Mouse (Mus musculus): Measurements from ENCODE around the gene Kcnj2. TPM values are rescaled to one million over a fixed set of nuclear protein-coding genes. Genes with fewer than 3 reads are reported as not detected.

Gene Kcnj2
- total RNA-seq (2021) = 10 to 100 TPM; 20.5 to 22.1 TPM
- long read RNA-seq, experiment 1, partial matches to known transcripts = 0 of 6 reads
- long read RNA-seq, experiment 1, other reads (novel, unspliced or antisense) = 6 of 6 reads
- long read RNA-seq, experiment 2, partial matches to known transcripts = 0 of 3 reads
- long read RNA-seq, experiment 2, other reads (novel, unspliced or antisense) = 3 of 3 reads

DNA sequence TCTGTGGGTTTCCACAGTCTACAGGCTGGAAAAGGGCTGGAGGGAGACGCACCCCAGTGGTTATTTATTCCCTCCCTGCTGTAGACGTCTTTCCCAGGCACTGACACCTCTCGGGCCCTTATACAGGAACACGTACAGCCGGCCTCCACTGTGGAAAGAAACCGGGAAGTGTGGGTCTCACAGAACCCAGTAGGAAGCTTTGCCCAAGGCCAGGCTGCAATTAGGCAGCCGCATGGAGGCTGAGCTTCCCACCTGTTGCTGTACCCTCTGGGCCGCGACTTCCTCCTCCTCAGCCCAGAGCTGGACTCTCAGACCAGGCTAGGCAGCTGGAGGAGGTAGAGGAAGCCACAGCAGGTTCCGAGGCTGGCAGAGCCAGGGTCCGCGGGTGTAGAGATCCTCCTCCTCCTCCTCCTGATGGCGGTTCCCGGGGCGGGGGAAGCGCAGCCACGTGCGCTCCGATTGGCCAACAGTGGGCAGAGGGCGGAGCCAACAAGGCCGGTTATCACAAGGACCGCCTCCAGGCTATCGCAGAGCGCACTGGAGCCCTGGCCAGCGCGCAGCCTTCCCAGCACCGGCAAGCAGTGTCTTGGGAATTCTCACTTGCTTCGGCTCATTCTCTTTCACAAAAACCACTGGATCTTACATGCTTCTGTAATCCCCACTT lies at the start of gene Kcnj2:
Gene Kcnj2, plus strand, starts transcription at position 530 of the 664 bp plus-strand sequence.
- peak; percentile 96 to 97 for DNase-seq

DNA sequence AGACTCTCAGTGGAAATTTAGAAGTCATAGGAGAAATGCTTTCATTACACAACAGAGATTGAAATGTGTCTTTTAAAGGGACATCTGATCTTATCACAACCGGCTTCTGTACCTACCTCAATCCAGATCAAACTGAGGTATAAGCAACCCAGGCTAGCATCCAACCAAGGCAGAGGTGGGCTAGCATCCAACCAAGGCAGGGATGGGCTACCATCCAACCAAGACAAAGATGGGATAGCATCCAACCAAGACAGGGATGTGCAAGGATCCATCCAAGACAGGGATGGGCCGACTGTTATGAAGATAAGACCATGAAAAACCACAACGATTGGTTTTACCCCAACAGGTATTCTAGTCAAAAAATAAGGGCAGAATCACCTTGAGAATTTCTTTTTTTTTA lies 49.8 kb upstream of the Kcnj2 start:
- DNase-seq = no peak

DNA sequence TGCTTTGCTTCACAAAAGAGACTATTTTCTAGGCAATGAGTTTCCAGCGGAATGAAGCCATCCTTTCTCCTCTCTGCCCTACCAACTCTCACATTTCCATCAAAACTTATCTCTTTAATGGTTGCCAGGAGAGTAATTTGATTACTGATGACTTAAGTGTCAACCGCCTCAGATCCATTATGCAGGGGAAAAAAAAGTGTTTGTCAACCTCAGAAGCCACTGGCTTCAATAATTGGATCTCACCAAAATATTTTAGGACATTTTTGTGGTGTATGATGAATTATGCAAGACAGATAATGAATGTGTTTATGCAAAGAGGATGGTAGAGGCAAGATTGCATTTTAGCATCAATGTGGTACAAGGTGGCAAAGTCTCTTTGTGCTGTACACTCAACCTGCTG lies 45.8 kb upstream of the Kcnj2 start:
- no peak for DNase-seq

DNA sequence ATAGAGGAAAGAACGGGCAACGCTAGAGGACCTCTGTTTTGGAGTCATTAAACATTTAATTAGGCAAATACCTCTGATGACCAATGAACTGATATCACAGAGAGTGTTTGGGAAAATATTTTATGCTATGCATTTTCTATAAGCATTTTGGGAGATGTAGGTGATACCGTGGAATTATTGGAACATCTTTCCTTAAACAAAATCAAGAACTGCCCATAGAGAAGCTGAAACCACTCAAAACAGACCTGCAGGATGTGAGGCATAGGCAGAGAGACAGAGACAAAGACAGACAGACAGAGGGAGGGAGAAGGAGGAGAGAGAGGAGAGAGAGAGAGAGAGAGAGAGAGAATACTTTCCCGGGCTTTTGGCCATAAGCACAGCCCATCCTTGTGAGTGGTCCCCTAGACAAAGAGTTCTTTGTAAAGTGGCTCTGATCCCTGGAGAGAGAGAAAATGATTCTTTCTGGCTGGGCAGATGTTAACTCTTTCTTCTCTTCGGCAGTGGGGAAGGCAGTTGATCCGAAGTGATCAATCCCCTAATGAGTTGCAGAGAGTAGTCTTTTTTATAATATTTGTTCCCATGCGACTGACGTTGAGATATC lies 43.2 kb upstream of the Kcnj2 start:
- DNase-seq = no peak

DNA sequence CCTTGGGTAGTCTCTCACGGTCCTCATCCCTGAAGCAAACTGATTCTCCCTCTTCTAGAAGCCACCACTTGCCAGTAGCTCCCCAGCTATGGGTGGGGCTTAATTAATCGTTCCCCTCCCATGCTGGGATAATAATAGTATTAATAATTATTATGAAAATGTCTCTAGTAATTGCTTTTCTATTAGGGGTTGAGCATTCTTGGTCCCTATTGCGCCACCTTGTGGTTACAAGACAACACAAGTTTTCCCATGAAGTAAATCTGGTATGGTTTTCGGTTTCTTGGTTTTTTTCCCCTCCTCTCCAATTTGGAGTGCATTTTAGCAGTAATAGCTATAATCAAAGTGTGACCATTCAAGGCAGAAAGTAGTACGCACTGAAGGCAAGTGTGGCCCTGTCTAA lies 23.8 kb upstream of the Kcnj2 start:
- DNase-seq = peak; percentile 21 to 55

DNA sequence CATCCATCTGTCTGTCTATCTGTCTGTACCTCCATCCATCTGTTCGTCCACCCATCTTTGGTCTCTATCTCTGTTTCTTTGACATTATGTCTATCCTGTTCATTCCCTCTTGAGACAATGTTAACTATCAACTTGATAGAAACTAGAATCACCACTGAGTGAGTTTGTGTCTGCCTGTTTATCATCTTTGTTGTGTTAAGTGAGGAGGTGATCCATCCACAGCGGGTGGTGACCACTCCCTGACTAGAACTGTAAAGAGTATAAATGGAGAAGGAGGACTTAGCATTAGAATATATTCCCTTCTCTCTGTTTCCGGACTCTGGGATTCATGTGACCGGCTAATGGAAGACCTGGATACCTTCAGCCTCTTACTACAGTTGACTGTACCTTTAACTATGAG lies 22.7 kb upstream of the Kcnj2 start:
- no peak for DNase-seq

DNA sequence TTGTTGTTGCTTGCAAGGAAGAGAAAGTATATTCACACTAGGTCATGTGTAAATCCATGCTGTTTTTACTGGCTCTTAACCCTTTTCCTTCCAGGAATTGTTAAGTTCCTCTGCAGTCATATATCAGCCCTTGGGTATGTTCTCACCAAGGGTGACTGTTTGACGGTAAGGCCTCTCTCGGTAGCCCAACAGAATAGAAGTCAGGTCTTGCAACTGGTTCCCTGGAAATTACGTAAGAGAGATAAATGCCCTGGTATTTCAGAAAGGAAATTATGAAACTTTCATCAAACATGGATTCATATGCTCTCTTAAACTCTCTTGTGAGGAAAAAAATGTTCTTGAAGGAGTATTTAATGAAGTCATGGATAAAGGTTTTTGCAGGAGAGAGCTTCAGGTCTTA lies 11.7 kb upstream of the Kcnj2 start:
- no peak for DNase-seq

DNA sequence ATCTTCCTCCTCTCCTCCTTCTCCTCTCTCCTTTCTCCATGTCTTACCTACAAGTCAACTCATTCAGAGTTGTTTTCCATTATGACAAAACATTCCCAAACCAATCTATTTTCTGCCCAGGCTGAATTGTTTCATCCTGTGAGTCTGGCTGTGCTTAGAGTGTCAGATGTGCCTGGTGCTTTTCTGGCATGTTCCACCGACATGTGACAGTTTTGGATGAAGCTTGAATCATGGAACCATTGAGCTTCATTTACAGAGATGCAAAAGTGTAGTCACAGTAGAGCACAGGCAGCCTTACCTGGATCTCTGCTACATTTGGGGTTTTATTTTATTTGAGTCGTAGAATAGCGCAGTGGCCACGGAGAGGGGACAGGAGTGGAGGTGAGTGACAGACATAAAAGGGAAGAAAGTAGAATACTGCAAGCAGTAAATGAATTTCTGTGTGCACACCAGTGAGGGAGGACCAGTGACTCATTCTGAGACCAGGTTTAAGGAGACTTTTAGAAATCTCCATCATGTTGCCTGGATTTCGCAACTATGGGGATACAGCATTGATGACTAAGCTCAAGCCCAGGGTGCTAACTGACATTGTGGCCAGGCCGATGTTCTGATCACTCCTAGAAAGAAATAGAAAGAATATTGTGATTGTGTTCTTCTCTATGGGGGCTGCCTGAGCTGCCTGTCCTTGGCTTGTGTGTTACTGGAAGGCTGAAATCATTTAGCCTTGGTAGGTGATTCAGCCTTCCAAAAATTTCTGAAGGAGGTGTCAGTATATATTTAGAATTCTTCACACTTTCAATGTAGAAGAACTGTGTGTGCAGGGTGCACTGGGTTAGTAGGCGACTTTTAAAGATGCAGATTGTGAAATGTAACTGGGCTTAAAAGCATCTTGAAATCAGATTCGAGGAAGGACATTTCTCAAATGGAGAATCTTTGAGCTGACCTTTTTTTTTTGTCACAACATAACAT lies 10.8 kb upstream of the Kcnj2 start:
- DNase-seq = no peak

DNA sequence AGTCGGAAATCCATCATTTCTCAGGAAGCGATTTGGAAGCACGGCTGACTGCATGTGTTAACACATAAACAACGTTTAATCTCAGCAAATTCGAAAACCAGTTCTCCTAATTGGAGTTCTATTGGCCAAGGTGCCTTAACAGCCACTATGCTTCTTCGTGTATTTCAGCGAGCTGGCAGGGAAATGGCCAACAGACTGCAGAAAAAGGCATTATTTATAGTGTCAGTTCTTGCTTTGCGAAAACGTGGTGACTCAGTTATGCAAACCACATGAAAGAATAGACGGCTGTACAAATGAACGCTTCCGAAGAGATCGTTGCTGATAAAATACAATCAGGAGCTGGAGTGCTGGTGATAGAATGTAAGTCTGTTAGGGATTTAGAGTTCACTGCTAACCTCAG lies 9.9 kb upstream of the Kcnj2 start:
- DNase-seq = no peak

DNA sequence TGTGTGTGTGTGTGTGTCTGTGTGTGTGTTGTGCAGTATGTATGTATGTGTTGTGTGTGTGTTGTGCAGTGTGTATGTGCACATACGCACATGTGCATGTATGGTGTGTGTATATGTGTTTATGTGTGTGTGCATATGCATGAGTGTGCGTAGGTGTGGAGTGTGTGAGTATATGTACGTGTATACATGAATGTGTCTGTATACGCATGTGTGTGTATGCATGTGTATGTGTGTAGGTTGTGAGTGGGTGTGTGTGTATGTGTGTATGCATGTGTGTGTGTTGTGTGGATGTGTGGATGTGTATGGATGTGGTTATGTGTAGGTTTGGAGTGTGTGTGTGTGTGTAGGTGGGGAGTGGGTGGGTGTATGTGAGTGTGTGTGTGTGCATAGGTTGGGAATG lies 8.5 kb upstream of the Kcnj2 start:
- no peak for DNase-seq

DNA sequence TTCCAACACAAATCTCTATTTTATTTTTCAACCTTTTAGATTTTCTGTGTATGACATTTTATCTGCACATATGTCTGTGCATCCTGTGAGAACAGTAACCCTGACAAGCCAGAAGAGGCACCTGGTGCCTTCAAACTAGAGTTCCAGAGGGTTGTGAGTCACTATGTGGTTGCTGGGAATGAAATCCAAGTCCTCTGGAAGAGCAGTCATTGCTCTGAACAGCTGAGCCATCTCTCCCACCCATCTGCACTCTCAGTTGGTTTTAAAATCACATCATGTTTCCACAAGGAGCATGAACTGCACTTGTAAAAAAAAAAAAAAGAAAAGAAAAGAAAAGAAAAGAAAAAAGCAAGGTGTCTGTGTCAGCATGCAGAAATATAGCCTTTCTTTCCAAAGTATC lies 6.5 kb upstream of the Kcnj2 start:
- no peak for DNase-seq

DNA sequence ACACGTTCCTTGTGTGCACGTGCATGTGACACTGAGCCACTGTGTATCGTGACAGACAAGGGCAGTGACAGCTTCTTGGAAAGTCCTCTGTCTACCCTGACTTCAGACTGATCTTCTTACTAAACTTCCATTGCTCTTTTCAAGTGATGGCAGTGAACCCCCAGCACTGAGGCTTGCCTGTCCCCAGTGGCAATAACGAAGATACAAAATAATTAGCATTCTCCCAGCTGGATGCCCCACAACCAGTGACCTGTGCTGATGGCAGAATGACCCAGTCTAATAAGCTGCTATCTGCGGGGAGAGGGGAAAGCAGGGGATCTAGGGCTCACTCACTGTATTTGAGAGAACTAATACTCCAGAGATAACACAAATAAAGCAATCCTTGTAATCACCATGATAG lies 5.7 kb upstream of the Kcnj2 start:
- DNase-seq = no peak

DNA sequence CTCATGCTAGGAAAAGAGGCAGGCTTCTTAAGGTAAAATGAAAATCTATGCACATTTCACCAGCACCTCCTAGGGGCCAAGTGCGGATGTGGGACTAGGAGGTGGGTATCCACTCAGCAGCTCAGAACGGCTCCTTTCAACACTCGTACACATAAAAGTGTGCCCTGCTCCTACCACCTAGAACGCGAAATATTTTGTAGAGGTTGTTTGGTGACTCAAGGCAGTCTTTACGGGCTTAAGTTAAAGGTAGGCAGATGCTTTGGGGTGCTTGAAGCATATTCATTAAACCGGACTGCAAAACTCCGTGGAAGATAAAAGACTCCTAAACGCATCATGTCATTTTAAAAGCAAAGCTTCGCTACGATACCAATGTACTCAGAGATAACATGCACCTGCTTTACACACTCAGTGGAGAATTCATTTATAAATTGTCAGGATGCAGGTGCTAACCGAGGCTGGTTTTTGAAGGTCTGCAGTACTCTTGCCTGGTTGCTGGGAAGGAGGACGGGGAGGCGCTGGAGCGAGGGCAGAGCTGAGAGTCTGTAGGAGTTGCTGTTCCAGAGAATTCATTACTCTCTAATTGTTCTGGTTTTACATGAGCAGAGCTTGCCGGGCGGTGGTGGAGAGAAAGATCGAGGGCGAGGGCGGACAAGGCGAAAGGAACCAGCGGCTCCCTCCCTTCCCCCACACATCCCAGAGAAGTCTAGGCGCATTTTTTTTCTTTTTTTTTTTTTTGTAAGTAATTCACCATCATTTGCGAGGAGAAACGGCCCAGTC lies 1.0 kb upstream of the Kcnj2 start:
- DNase-seq = peak; percentile 51 to 73

DNA sequence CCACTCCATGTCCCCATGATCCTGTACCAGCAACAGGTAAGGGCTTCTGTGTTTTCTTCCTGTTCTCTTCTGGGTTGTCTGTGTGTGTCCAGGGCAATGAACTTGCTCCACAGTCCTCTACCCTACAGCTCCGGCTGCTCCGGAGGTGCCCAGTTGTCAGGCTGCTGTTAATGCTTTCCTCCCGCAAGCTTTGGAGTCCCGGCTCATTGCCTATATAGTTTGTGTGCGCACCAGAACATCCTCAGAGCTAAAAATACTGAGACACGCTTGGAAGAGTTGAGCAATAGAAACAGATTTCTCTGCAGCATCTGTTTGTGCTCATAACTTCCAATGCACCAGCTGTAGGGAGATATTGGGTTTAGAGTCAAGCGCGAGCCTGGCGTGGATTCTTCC lies 331 bp downstream of the Kcnj2 start:
- DNase-seq = peak; percentile 56 to 71

DNA sequence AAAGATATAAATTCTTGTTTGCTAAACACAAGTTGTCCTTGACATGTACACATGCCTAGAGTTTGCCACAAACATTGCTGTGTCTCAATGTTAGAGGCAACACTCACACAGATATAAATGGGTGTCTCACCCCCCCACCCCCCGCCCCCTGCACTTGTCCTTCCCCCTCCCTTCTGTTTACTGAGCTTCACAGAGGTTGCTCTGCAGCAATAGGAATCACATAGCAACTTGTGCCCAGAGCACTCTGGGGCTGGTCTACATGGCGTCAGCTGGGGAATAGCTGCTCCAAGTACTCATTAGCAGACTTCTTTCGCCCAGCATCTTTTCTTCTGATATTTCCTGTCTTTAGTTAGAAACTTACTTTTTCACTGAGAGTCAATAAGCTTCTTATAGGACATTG lies 1.8 kb downstream of the Kcnj2 start:
- DNase-seq = no peak

DNA sequence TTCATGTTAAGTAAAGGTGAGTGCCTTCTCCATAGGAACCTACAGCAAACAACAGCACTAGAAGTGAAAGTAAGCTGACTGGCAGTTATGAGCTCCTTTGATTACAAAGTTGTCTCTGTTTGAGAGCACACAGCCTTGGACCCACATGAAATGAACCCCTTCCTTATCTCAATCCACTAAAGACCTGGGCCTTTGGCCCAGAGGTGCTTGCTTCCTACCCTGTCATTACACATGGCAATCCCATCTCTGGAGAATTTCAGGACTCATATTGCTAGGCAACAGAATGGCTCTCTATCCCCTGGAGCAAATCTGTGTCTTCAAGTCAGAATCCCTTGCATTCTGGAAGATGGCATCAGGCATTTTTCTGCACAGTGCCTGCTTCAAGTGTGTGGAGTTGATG lies 4.5 kb downstream of the Kcnj2 start:
- peak; percentile 30 to 45 for DNase-seq

DNA sequence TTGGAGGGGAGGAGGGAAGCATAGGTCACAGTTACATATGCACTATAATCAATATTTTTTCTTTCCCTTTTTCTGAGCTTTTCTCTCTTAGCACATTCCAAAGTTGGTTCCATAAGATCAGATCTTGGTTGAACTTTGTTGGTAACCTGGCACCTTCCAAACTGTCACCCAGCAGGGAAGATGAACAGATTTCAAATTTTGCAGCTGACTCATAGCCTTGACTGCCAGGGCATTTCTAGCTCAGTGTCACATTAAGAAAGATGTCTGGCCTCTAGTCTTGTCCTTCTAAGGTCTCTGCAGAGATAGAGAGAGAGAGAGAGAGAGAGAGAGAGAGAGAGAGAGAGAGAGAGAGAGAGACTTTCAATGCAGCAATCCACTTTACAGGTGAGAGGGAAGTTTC lies 8.2 kb downstream of the Kcnj2 start:
- no peak for DNase-seq

DNA sequence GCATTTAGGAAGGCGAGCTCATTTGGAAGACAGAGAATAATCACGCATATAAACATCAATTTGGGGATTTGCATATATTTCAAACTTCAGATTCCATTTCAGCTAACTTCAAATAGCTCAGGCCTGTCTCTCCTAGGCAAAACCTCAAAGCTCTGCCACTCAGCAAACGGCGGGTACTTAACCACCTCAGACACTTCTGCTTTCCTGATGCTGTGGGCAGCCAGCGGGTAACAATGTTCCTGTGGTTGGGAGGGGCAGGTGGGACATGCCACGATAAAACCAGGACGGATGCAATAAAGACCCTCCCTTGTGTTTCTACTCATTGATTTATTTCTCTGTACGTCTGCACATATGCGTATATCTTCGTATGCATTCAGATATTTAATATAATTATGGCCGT lies 12.1 kb downstream of the Kcnj2 start:
- no peak for DNase-seq

DNA sequence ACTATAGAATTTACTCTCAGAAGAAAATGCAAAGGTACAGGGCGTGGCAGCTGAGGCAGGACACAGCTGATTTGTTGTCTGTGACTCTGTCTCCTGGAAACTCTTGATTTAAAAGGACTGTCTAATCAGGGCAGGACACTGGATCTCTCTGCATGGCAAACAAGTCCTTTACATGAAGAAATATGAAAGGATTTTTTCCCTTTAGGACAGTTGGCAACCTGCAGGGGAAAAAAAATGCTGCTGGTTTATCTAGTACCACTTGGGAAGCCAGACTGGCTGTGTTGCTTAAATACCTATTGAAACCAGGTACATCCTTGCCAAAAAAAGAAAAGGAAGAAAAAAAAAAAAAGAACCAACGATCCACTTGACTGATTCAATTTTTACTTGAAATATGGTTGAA lies 17.0 kb downstream of the Kcnj2 start:
- DNase-seq = no peak

DNA sequence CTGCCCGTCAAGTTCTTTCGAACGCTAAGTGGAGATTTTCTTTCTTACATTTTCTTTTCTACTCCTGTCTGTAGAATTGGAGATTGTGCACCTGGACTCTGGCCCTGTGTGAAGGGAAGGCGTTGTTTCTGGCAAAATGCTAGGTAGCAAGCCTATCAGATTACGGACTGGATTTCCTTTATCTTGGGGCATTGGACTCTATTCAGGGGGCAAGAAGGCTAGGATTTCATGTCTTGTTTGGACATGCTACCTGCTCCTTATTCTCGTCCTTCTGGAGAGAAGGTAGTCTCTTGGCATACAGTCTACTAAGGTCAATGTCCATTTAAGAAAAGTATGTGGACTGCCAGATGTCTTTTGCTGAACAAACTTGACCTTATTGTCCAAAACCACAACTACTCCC lies 21.0 kb downstream of the Kcnj2 start:
- peak in 1 of 2 experiments; percentile 31 for DNase-seq

DNA sequence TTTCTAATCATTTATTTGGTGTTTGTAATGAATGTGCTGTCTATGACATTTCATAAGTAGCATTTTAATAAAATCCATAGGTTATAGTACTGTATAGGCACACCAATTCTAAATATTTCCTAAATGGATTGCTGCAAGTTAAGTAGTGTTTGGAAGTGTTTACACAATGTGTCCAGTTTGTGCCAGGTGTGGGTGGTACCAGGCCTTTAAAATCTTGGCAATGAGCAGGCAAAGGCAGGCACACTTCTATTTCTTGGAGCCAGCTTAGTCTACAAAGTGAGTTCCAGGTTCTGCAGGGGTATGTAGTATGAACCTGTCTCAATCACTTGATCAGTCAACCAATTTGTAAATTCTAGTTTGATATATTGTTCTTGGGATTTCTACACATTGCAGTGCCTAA lies 22.3 kb downstream of the Kcnj2 start:
- no peak for DNase-seq

DNA sequence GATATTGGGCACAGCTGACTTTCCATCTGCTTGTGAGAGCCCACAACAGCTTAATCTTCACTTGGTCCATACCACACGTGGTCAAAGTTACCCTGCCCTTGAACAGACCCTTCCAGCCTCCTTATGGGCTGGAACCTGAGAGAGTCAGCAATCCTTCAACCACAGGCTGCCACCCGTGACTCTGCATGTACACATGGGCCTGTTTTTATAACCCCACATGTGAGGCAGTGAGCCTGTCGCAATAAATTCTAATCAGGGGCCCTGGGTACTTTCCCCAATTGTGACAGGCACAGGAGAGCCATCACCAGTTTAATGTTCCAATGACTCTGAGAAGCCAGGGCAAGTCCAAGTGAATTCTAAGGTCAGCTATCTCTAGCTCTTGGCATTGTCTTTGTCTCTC lies 22.8 kb downstream of the Kcnj2 start:
- no peak for DNase-seq
